14 mouse cellular contexts compared by ENCODE assay signal in genomic region chr9:35443618-35444511, GRCm38 (mm10). TPM values are rescaled to one million over a fixed set of nuclear protein-coding genes. Genes with fewer than 3 reads are reported as not detected.
DNase-seq lines count a peak whose midpoint lies in the region; ATAC-seq and TF ChIP-seq lines count a peak whose summit lies in the region.
"Had no signal": no experiment of that assay in that cellular context is flagged by ENCODE, and none has a peak within 500 bp of the region (broad histone marks: within the 10 kb centered on the region; RNA-seq: fewer than 3 reads in every experiment).

No protein-coding gene starts in this region.

- H3K27me3 ChIP-seq in intestine, embryonic 14.5 days (replicated peaks; ENCODE audit: control insufficient read depth, insufficient read depth, low read length) = no peaks in the 10 kb centered on the region
- no peaks in the 10 kb centered on the region for H3K27me3 ChIP-seq in intestine, postnatal 0 days (replicated peaks; ENCODE audit: control insufficient read depth, insufficient read depth, low read length)
- no peaks in the 10 kb centered on the region for H3K27me3 ChIP-seq in embryonic facial prominence, embryonic 11.5 days (ENCODE audit: control insufficient read depth, insufficient read depth, low read length)
- no peaks in the 10 kb centered on the region for H3K27me3 ChIP-seq in midbrain, embryonic 15.5 days (replicated peaks)
- H3K27me3 ChIP-seq: kidney, embryonic 15.5 days had no signal

- H3K4me1 ChIP-seq in intestine, embryonic 14.5 days (replicated peaks; ENCODE audit: control insufficient read depth, insufficient read depth, low read length) = peaks cover 6% of the 10 kb centered on the region; the same call in 1 of the 2 replicates
- no peaks in the 10 kb centered on the region; the same call in 1 of the 2 replicates for H3K4me1 ChIP-seq in intestine, postnatal 0 days (replicated peaks; ENCODE audit: control insufficient read depth, insufficient read depth, low read length)
- H3K4me1 ChIP-seq in embryonic facial prominence, embryonic 11.5 days (ENCODE audit: control insufficient read depth, insufficient read depth, low read length) = no peaks in the 10 kb centered on the region
- H3K4me1 ChIP-seq in midbrain, embryonic 15.5 days = peaks cover 9% of the 10 kb centered on the region
- no peaks in the 10 kb centered on the region for H3K4me1 ChIP-seq in lung, adult 2 months (ENCODE audit: control insufficient read depth, insufficient read depth, low read length)

- no peak for TF ChIP-seq POLR2A in lung, adult 2 months (IDR thresholded peaks at IDR 0.05; ENCODE audit: borderline replicate concordance, extremely low read depth, low read depth, low read length)

- no peak for TF ChIP-seq CTCF in intestine, postnatal 0 days (IDR thresholded peaks at IDR 0.05; ENCODE audit: low read depth)
- TF ChIP-seq CTCF in lung, adult 2 months (IDR thresholded peaks at IDR 0.05; ENCODE audit: insufficient read depth, low read length) = no peak

- H3K4me2 ChIP-seq in intestine, embryonic 14.5 days (ENCODE audit: low read length) = no peak overlapping the region
- H3K4me2 ChIP-seq in intestine, postnatal 0 days (replicated peaks; ENCODE audit: low read depth) = no peak overlapping the region
- H3K4me2 ChIP-seq in embryonic facial prominence, embryonic 11.5 days (ENCODE audit: low read depth, low read length) = no peak overlapping the region
- no peak overlapping the region for H3K4me2 ChIP-seq in midbrain, embryonic 15.5 days
- H3K4me2 ChIP-seq: heart, embryonic 11.5 days; kidney, embryonic 15.5 days had no signal

- peak; percentile 61 for DNase-seq in cerebellum, adult 9-10 months
- no peak for DNase-seq in intestine, embryonic 14.5 days (ENCODE audit: low spot score)
- peak; percentile 53 for DNase-seq in embryonic facial prominence, embryonic 11.5 days (ENCODE audit: low spot score)
- DNase-seq in adrenal gland, adult 8-10 months = no peak
- no peak for DNase-seq in lung, adult 2 months
- DNase-seq: adrenal gland, postnatal 14 days; liver; lung, postnatal 10 days; retina, postnatal 1 day had no signal

- ATAC-seq in cerebellum, adult (ENCODE audit: insufficient number of reproducible peaks, low FRiP score, low TSS enrichment) = no peak
- ATAC-seq in intestine, embryonic 14.5 days (replicated peaks; ENCODE audit: low FRiP score, low TSS enrichment, low read depth) = 0 out of 2 replicates have a peak, but pooled peaks have one; percentile 27
- no peak for ATAC-seq in intestine, postnatal 0 days
- ATAC-seq in embryonic facial prominence, embryonic 11.5 days (replicated peaks; ENCODE audit: insufficient number of reproducible peaks, low FRiP score, low TSS enrichment, low read depth) = no peak
- peak; percentile 28; the same call in 1 of the 2 replicates for ATAC-seq in midbrain, embryonic 15.5 days (replicated peaks)

- H3K9me3 ChIP-seq in intestine, embryonic 14.5 days (ENCODE audit: control insufficient read depth, low read length) = no peaks in the 10 kb centered on the region
- no peaks in the 10 kb centered on the region for H3K9me3 ChIP-seq in intestine, postnatal 0 days (ENCODE audit: control insufficient read depth)
- H3K9me3 ChIP-seq in embryonic facial prominence, embryonic 11.5 days (replicated peaks; ENCODE audit: control insufficient read depth, low read length) = no peaks in the 10 kb centered on the region
- no peaks in the 10 kb centered on the region for H3K9me3 ChIP-seq in midbrain, embryonic 15.5 days
- H3K9me3 ChIP-seq: kidney, embryonic 15.5 days had no signal

- H3K4me3 ChIP-seq in intestine, embryonic 14.5 days (ENCODE audit: low read depth, low read length) = no peak overlapping the region
- H3K4me3 ChIP-seq in intestine, postnatal 0 days (ENCODE audit: low read depth, low read length) = no peak overlapping the region
- H3K4me3 ChIP-seq in embryonic facial prominence, embryonic 11.5 days (ENCODE audit: low read depth, low read length) = no peak overlapping the region
- H3K4me3 ChIP-seq in midbrain, embryonic 15.5 days = no peak overlapping the region
- H3K4me3 ChIP-seq in lung, adult 2 months (replicated peaks; ENCODE audit: extremely low read depth, low read depth, low read length) = no peak overlapping the region
- H3K4me3 ChIP-seq: kidney, embryonic 15.5 days had no signal

- H3K9ac ChIP-seq in intestine, embryonic 14.5 days (ENCODE audit: low read length) = no peak overlapping the region
- H3K9ac ChIP-seq in intestine, postnatal 0 days (ENCODE audit: low read depth, low read length) = no peak overlapping the region
- no peak overlapping the region for H3K9ac ChIP-seq in embryonic facial prominence, embryonic 11.5 days (replicated peaks; ENCODE audit: low read length)
- no peak overlapping the region for H3K9ac ChIP-seq in midbrain, embryonic 15.5 days
- H3K9ac ChIP-seq: kidney, embryonic 15.5 days had no signal

- H3K27ac ChIP-seq in intestine, embryonic 14.5 days (ENCODE audit: low read depth) = no peak overlapping the region
- no peak overlapping the region for H3K27ac ChIP-seq in intestine, postnatal 0 days (ENCODE audit: low read depth, low read length)
- H3K27ac ChIP-seq in embryonic facial prominence, embryonic 11.5 days (replicated peaks; ENCODE audit: low read depth, low read length) = no peak overlapping the region
- H3K27ac ChIP-seq in midbrain, embryonic 15.5 days = no peak overlapping the region
- H3K27ac ChIP-seq: kidney, embryonic 15.5 days had no signal

- no peaks in the 10 kb centered on the region for H3K36me3 ChIP-seq in intestine, embryonic 14.5 days (ENCODE audit: control insufficient read depth, insufficient read depth, low read length)
- H3K36me3 ChIP-seq in intestine, postnatal 0 days (ENCODE audit: control insufficient read depth, insufficient read depth) = no peaks in the 10 kb centered on the region
- H3K36me3 ChIP-seq in embryonic facial prominence, embryonic 11.5 days (replicated peaks; ENCODE audit: control insufficient read depth, insufficient read depth, low read depth, low read length) = no peaks in the 10 kb centered on the region
- no peaks in the 10 kb centered on the region for H3K36me3 ChIP-seq in midbrain, embryonic 15.5 days (replicated peaks)
- H3K36me3 ChIP-seq: kidney, embryonic 15.5 days had no signal

- WGBS in intestine, embryonic 14.5 days = 75% methylated on average over 13 of the region's 13 CpGs
- 77% methylated on average over 13 of the region's 13 CpGs for WGBS in intestine, postnatal 0 days
- 24% methylated on average over 13 of the region's 13 CpGs for WGBS in embryonic facial prominence, embryonic 11.5 days
- WGBS in midbrain, embryonic 15.5 days = 47% methylated on average over 13 of the region's 13 CpGs
- WGBS in lung, adult 2 months = 73% methylated on average over 13 of the region's 13 CpGs

RNA-seq across cellular contexts. Expression of gene Cdon, which starts 22.9 kb away (rescaled TPM):
- polyA plus RNA-seq in intestine, embryonic 14.5 days (2014; fragmentation: Nextera tagmentation; extraction: Ambion mirVana) = 9.3 and 11.5 TPM in 2 replicates
- polyA plus RNA-seq in intestine, postnatal 0 days (2015; fragmentation: Nextera tagmentation; extraction: Ambion mirVana) = 1.9 and 2.4 TPM in 2 replicates
- polyA plus RNA-seq in embryonic facial prominence, embryonic 11.5 days (2014; fragmentation: Nextera tagmentation; extraction: Ambion mirVana) = 7.5 and 9.4 TPM in 2 replicates
- 4.0 and 6.2 TPM in 2 replicates for polyA plus RNA-seq in midbrain, embryonic 15.5 days (2015; fragmentation: Nextera tagmentation; extraction: Ambion mirVana)
- total RNA-seq in adrenal gland, adult 8-10 months (2022) = 10 to 100 TPM; 11.2 to 15.8 (median 12.5) TPM
- polyA plus RNA-seq in lung, adult 2 months (2012; rRNA removed) = 5.4 and 7.1 TPM in 2 replicates

Comparison
In these comparisons a context has a peak if more than half of its experiments do, and no peak if none do; other contexts are left out.
1. ATAC-seq: peak in intestine, embryonic 14.5 days (single experiment) and midbrain, embryonic 15.5 days (single experiment); none in cerebellum, adult (single experiment), intestine, postnatal 0 days (single experiment) and embryonic facial prominence, embryonic 11.5 days (single experiment).
2. DNase-seq: peak in cerebellum, adult 9-10 months (single experiment) and embryonic facial prominence, embryonic 11.5 days (single experiment); none in intestine, embryonic 14.5 days (single experiment), adrenal gland, adult 8-10 months (single experiment) and lung, adult 2 months (single experiment).